ENCODE assay signal across 8 mouse cellular contexts in genomic region chr11:60416963-60417716, GRCm38 (mm10). TPM values are rescaled to one million over a fixed set of nuclear protein-coding genes. Genes with fewer than 3 reads are reported as not detected.
DNase-seq lines count a peak whose midpoint lies in the region; ATAC-seq lines count a peak whose summit lies in the region.

Gene Gid4, plus strand, starts transcription at chr11:60417145.

- H3K27ac ChIP-seq in hindbrain, embryonic 15.5 days (replicated peaks) = peak within 1 kb of the TSS; percentile 91

- H3K4me1 ChIP-seq in hindbrain, embryonic 15.5 days (replicated peaks) = peaks cover 42% of the 10 kb centered on the region

- H3K36me3 ChIP-seq in hindbrain, embryonic 15.5 days = no peaks in the 10 kb centered on the region

- H3K9ac ChIP-seq in hindbrain, embryonic 15.5 days = peak within 1 kb of the TSS; percentile 93

- H3K9me3 ChIP-seq in hindbrain, embryonic 15.5 days = no peaks in the 10 kb centered on the region

- H3K4me3 ChIP-seq in hindbrain, embryonic 15.5 days = peak within 1 kb of the TSS; percentile 95

- ATAC-seq in hindbrain, embryonic 15.5 days (ENCODE audit: low FRiP score, low read depth) = peak; percentile 97

- DNase-seq in T-cell, adult 2 months (ENCODE audit: low spot score) = peak; percentile 99
- peak; percentile 99 for DNase-seq in cerebellum, postnatal 36 days
- peak; percentile 99 to 100 for DNase-seq in frontal cortex, postnatal 36 days (ENCODE audit: low spot score in 2 of 2)
- DNase-seq in left cerebral cortex, adult 11 months (ENCODE audit: low spot score) = peak; percentile 99
- peak; percentile 99 for DNase-seq in lung, postnatal 4 days
- peak; percentile 99 for DNase-seq in retina, postnatal 7 days (ENCODE audit: low read depth, low spot score)
- DNase-seq in urinary bladder, adult 2 months (ENCODE audit: low spot score) = peak; percentile 94

- H3K27me3 ChIP-seq in hindbrain, embryonic 15.5 days = no peaks in the 10 kb centered on the region

- H3K4me2 ChIP-seq in hindbrain, embryonic 15.5 days = peak within 1 kb of the TSS; percentile 94

- WGBS in hindbrain, embryonic 15.5 days = under 1% methylated on average over 62 of the region's 81 CpGs

RNA-seq across cellular contexts. Expression of gene Gid4, which starts in this region (rescaled TPM):
- polyA plus RNA-seq in hindbrain, embryonic 15.5 days (2015; fragmentation: Nextera tagmentation; extraction: Ambion mirVana) = 24.1 and 25.2 TPM in 2 replicates
- 21.5 and 28.1 TPM in 2 replicates for polyA plus RNA-seq in urinary bladder, adult 2 months (2012; rRNA removed)

Comparison
In these comparisons a context has a peak if more than half of its experiments do, and no peak if none do; other contexts are left out.
1. Peak in every context shown above with its lines: DNase-seq, ATAC-seq, H3K4me3 ChIP-seq and H3K27ac ChIP-seq.